Mouse (Mus musculus) spleen, postnatal 10 days (tissue): ENCODE data around the gene Mcoln3.

Source experiments
- DNase-seq, 2 experiments: peaks; one replicate each; pipeline ENCODE4 v3.0.0; 2021 to 2022; ENCODE audit warnings: low spot score in 2 of 2

Mcoln3 gene

DNA sequence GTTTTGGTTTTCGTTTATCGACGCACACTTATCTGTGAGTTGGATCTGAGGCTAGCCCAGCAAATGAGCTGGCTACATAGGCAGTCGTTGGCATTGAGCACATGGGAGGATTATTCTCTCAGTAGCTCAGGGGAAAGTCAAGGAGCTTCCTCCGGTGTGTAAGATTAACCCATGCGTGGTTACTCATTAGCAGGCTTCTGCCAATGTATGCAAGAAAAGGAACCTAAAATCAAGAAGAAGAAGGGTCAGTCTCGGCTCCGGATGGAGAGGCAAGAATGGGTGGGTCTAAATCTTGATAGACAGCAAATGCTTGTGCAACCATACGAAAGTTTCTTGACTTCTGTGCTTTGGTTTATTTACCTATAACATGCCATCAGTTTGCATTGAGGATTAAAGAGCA lies 57.0 kb downstream of the Mcoln3 start:
- no peak for DNase-seq

DNA sequence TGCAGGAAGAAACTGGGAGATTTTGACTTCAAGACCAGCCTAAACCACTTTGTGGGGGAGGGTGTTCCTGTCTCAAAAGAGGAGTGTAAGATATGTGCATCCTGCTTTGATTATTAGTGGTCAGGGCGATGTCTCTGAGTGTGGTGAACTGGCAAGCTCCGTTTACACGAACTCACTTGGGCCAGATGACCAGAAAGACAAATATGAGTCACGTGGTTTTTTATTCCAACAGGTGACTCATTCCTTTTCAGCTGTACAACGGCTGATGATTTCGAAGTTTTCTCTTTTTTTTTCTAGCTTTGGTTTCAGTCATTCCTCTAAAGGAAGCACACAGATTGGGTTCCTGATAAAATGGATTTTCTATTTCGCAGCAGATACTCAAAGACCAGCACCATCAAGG lies 60.0 kb downstream of the Mcoln3 start:
- no peak for DNase-seq

DNA sequence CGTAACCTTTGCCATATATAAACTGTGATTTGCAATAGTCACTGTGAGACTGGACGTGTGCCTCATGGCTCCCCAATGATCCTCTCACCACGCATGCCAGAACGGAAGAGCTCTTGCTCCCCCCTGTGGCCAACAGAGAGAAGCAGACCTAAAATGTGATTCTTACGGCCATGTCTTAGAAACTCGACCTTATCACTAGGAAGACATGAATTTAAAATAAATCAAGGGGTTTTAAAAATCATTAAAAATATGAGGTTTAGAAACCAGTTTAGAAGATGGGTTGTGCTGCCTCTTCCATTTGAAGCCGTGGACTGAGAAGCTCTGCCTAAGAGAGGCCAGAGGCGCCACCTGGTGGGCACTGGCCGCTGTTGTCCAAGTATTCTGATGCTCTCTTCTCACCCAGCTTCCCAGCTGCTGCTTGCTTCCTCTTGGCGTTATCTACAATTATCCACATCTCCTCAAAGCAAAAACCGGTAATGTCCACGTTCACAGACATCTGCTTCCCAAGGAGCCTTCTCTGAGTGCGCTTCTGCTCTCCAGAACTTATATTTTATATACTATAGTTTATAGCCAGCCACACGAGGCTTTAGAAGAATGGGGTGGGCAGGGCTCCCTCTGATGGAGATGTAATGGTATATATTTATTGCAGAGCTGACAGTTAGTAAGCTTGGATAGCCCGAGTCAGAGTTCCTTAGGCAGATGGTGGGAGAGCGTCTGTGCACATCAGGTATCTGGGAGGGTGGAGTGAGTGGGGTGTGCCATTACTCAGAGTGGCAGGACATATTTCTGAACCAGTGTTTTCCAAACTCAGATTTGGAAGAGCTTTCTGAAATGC lies 60.7 kb downstream of the Mcoln3 start:
- peak; percentile 54 to 84 for DNase-seq

GRCm38 (mm10) chr3:146180341-146180740 lies 63.1 kb downstream of the Mcoln3 start:
- peak in 1 of 2 experiments; percentile 26 for DNase-seq

GRCm38 (mm10) chr3:146180986-146181385 lies 63.7 kb downstream of the Mcoln3 start:
- DNase-seq = peak; percentile 16 to 75

DNA sequence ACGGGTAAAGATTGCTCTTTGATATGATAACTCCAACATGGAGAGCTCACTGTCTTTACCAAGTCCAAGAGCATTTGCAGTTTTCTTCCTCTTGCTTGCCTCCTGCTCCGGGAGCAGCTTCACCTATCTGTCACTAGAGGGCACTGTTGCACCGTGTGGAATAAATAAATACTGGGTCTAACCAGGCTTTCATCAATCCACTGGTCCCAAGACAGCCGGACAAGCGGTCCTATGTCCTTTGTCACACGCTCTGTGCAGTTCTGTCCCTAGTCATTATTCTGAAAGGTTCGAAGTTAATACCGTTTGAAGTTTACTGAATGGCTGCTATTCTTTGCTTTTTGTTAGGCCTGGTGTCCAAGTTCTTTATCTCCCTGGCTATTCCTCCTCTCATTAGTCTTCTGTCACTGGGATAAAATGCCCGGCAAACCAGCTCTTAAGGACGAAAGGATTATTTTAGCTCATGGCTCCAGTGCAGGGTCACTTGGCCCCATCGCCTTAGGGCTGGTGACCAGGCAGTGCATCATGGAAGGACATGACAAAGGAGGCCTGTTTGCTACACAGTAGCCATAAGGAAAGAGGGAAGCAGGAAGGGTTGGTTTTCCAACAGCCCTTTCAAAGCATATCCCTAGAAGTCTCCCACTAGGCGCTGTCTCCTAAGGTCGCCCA lies 67.9 kb downstream of the Mcoln3 start:
- DNase-seq = peak; percentile 7 to 42

- DNase-seq = no peak
Observed at GRCm38 (mm10) chr3:146186033-146186432, 68.8 kb downstream of the Mcoln3 start.

DNA sequence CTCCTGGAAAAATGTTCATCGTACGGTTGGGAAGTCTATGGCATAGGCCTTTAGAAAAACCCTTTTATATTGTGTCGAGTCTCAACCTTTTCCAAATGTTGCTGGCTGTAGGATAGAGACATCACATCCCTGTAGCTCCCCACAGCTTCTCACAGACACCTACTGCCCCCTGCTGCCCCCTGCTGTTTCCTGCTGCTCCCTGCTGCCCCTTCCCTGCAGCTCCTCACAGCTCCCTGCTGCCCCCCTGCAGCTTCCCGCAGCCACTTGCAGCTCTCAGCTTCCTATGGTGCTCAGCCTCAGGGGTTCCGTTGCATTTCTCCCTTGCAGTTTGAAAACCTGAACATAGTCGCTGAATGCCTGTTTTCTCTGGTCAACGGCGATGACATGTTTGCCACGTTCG lies 72.7 kb downstream of the Mcoln3 start:
- peak in 1 of 2 experiments; percentile 25 for DNase-seq
